Mouse (Mus musculus): ENCODE measurements around the gene Muc3. TPM values are rescaled to one million over a fixed set of nuclear protein-coding genes. Genes with fewer than 3 reads are reported as not detected.
A peak's percentile ranks its signal among the peaks of the same experiment; 100 is the strongest.

The Muc3 gene
- total and polyA plus RNA-seq, 2 experiments from 2014 or later, result not detected

DNA sequence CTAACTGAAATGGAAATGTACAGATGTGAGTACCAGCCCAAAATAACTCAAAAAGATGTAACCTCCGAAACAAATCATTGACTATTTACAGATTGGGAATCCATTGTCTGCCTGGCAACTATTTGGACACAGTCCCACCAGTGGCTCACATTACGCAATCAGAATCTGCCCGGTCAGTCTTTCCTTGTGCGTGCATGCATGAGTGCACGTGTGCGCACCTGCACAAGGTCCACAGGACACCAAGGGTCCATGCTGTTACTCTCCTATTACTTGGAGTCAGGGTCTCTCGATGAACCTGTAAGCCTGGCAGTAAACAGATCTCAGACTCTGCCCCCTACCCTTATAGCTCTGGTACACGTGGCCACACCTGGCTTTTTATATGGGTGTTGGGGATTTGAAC is 41.5 kb downstream of the Muc3 start:
- no peaks in the 10 kb centered on the region for H3K27me3 ChIP-seq (ENCODE audit: control insufficient read depth, insufficient read depth, low read length)
- H3K4me1 ChIP-seq (ENCODE audit: control insufficient read depth, insufficient read depth), result 0 out of 2 replicates have a peak, but pooled peaks cover 7% of the 10 kb centered on the region
- DNase-seq (ENCODE audit: low spot score) (no peak), ATAC-seq (ENCODE audit: insufficient read depth, low read depth) (no peak)
- peaks cover 9% of the 10 kb centered on the region for H3K36me3 ChIP-seq (replicated peaks; ENCODE audit: control insufficient read depth, insufficient read depth, low read length)
- H3K27ac ChIP-seq (ENCODE audit: low read depth), result no peak overlapping the region
- TF ChIP-seq EP300 (IDR thresholded peaks at IDR 0.05; ENCODE audit: low read depth) (no peak), CTCF (IDR thresholded peaks at IDR 0.05; ENCODE audit: low read depth) (no peak)
- no peak overlapping the region for H3K9ac ChIP-seq (replicated peaks; ENCODE audit: low read depth, low read length)
- H3K9me3 ChIP-seq (replicated peaks; ENCODE audit: control insufficient read depth, low read length), result no peaks in the 10 kb centered on the region
- no peak overlapping the region for H3K4me2 ChIP-seq (ENCODE audit: low read depth, low read length)
- H3K4me3 ChIP-seq (ENCODE audit: low read depth, low read length), result no peak overlapping the region
- 86% methylated on average over 8 of the region's 8 CpGs for WGBS

DNA sequence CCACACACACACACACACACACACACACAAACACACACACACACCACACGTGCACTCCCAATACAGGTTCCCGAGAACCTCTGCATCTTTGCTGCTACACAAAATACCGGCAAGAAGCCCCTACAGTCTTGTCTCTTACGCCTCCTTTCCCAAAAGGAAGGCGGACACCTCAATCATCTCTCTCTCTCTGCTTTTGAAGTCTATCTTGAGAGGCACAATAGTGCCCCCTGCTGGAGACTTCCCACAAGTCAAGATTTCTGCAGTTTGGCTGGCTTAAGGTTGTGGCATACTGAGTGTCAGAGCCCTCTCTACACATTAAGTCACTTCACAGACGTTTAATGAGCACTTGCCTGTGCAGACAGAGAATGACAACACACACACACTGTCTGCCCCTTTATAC is 42.1 kb downstream of the Muc3 start:
- Histone ChIP-seq H3K4me1 (ENCODE audit: control insufficient read depth, insufficient read depth) (0 out of 2 replicates have a peak, but pooled peaks cover 9% of the 10 kb centered on the region), H3K9me3 (replicated peaks; ENCODE audit: control insufficient read depth, low read length) (no peaks in the 10 kb centered on the region), H3K4me3 (ENCODE audit: low read depth, low read length) (no peak overlapping the region), H3K9ac (replicated peaks; ENCODE audit: low read depth, low read length) (no peak overlapping the region), H3K4me2 (ENCODE audit: low read depth, low read length) (peak overlapping the region; percentile 32), H3K27me3 (ENCODE audit: control insufficient read depth, insufficient read depth, low read length) (no peaks in the 10 kb centered on the region), H3K36me3 (replicated peaks; ENCODE audit: control insufficient read depth, insufficient read depth, low read length) (0 out of 2 replicates have a peak, but pooled peaks cover 5% of the 10 kb centered on the region), H3K27ac (ENCODE audit: low read depth) (no peak overlapping the region)
- DNase-seq (ENCODE audit: low spot score) (peak; percentile 67), ATAC-seq (ENCODE audit: insufficient read depth, low read depth) (peak; percentile 28; the same call in 1 of the 2 replicates)
- TF ChIP-seq EP300 (IDR thresholded peaks at IDR 0.05; ENCODE audit: low read depth), result no peak
- TF ChIP-seq CTCF (IDR thresholded peaks at IDR 0.05; ENCODE audit: low read depth), result peak; percentile 91
- WGBS, result 3% methylated on average over 6 of the region's 6 CpGs

DNA sequence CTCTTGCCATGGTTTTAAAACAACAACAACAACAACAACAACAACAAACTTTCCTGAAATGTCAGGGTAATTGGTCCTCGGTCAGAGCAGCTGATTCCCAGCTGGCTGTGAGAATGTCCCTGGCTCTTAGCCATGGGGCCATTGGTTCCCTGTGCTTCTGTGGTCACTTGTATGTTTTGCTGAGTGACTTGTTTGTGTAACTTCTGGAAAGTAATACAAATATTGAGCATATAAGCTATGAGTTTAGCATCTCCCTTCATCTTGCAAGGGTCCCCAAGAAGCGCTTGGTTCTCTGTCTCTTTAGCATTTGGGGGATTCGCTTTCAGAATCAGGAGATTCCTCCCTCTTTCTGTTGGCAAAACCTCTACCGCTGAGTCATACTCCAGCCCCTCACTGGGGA is 42.7 kb downstream of the Muc3 start:
- DNase-seq (ENCODE audit: low spot score), result no peak
- H3K4me3 ChIP-seq (ENCODE audit: low read depth, low read length), result no peak overlapping the region
- H3K27me3 ChIP-seq (ENCODE audit: control insufficient read depth, insufficient read depth, low read length), result no peaks in the 10 kb centered on the region

DNA sequence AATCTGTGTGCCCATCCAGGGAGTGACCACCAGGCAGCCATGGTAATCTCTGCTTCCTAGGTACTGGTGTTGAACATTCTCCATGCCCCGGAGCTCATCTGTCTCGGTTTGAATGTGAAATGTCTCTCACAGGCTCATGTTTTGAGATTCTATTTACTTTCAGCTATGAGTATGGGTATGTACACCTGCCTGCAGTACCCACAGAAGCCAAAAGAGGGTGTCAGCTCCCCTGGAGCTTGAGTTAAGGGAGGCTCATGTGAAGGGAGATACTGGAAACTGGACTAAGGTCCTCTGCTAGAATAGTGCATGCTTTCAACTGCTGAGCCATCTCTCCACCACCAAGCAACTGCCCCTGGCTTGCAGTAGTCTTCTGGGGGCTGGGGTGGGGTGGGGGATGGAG is 45.2 kb downstream of the Muc3 start:
- TF ChIP-seq CTCF (IDR thresholded peaks at IDR 0.05; ENCODE audit: low read depth), result no peak
- no peak for TF ChIP-seq EP300 (IDR thresholded peaks at IDR 0.05; ENCODE audit: low read depth)
- H3K4me3 ChIP-seq (ENCODE audit: low read depth, low read length), result no peak overlapping the region
- H3K9me3 ChIP-seq (replicated peaks; ENCODE audit: control insufficient read depth, low read length), result no peaks in the 10 kb centered on the region
- H3K36me3 ChIP-seq (replicated peaks; ENCODE audit: control insufficient read depth, insufficient read depth, low read length), result no peaks in the 10 kb centered on the region
- DNase-seq (ENCODE audit: low spot score) (no peak), ATAC-seq (ENCODE audit: insufficient read depth, low read depth) (no peak)
- H3K4me2 ChIP-seq (ENCODE audit: low read depth, low read length), result no peak overlapping the region
- no peak overlapping the region for H3K27ac ChIP-seq (ENCODE audit: low read depth)
- no peak overlapping the region for H3K9ac ChIP-seq (replicated peaks; ENCODE audit: low read depth, low read length)
- WGBS, result 89% methylated on average over 2 of the region's 2 CpGs
- H3K4me1 ChIP-seq (ENCODE audit: control insufficient read depth, insufficient read depth), result 0 out of 2 replicates have a peak, but pooled peaks cover 9% of the 10 kb centered on the region
- no peaks in the 10 kb centered on the region for H3K27me3 ChIP-seq (ENCODE audit: control insufficient read depth, insufficient read depth, low read length)

More for the DNA sequence above, 42.7 kb downstream of the Muc3 start:
- Histone ChIP-seq H3K27ac (ENCODE audit: low read depth) (no peak overlapping the region), H3K9ac (replicated peaks; ENCODE audit: low read depth, low read length) (no peak overlapping the region), H3K36me3 (replicated peaks; ENCODE audit: control insufficient read depth, insufficient read depth, low read length) (0 out of 2 replicates have a peak, but pooled peaks cover 5% of the 10 kb centered on the region), H3K4me2 (ENCODE audit: low read depth, low read length) (no peak overlapping the region), H3K4me1 (ENCODE audit: control insufficient read depth, insufficient read depth) (0 out of 2 replicates have a peak, but pooled peaks cover 9% of the 10 kb centered on the region), H3K9me3 (replicated peaks; ENCODE audit: control insufficient read depth, low read length) (no peaks in the 10 kb centered on the region)
- WGBS, result 62% methylated on average over 4 of the region's 4 CpGs
- no peak for ATAC-seq (ENCODE audit: insufficient read depth, low read depth)
- no peak for TF ChIP-seq EP300 (IDR thresholded peaks at IDR 0.05; ENCODE audit: low read depth)
- TF ChIP-seq CTCF (IDR thresholded peaks at IDR 0.05; ENCODE audit: low read depth), result no peak

DNA sequence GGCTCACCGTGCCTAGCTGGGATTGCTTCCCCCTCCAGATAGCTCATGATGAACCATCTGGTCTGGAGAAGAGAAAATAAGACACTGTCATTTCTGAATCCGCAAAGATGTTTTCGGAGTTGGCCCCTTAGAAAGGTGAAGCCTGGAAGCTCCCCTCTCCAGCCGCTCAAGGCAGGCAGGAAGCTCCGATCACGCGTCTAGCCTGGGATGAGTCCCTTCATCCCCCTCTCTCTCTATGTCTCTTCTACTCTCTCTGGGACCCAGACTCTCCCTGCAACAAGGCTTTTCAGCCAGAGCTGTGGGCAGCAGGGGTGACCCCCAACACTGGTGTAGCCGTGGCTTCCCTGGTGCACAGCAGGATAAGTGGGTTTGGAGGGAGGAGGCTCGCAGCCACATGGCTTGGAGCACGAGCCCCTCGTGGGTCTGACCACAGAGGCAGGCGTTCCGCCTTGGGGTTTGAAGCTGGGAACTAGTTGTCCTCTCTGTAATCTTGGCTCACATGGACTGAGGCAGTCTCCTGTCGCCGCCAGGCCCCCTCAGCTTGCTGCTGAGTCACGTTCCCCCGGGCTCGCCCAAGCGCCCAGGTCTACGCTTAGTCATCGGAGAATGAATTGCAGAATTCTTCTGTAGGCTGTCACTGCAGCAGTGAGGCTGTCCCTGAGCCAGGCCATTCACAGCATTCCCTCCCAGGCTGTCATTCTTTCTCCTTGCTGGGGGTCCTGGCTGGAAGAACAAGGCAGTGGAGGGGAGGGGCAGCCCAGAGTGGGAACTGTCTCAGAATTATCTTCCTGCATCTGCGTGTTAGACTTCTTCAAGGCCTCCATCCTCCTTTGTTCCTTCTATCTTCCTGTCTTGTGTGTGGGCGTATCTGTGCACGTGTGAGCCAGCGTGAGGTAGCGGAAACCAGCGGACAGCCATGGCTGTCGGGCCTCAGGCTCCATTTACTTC is 46.3 kb downstream of the Muc3 start:
- no peaks in the 10 kb centered on the region for H3K9me3 ChIP-seq (replicated peaks; ENCODE audit: control insufficient read depth, low read length)
- H3K36me3 ChIP-seq (replicated peaks; ENCODE audit: control insufficient read depth, insufficient read depth, low read length), result no peaks in the 10 kb centered on the region
- H3K27ac ChIP-seq (ENCODE audit: low read depth), result peak overlapping the region; percentile 48
- 0 out of 2 replicates have a peak, but pooled peaks cover 9% of the 10 kb centered on the region for H3K4me1 ChIP-seq (ENCODE audit: control insufficient read depth, insufficient read depth)
- peak overlapping the region; percentile 17; the same call in 1 of the 2 replicates for H3K4me2 ChIP-seq (ENCODE audit: low read depth, low read length)
- ATAC-seq (ENCODE audit: insufficient read depth, low read depth) (peak; percentile 75), DNase-seq (ENCODE audit: low spot score) (peak; percentile 73)
- 0 out of 2 replicates have a peak overlapping the region, but pooled peaks have one; percentile 33 for H3K9ac ChIP-seq (replicated peaks; ENCODE audit: low read depth, low read length)
- no peaks in the 10 kb centered on the region for H3K27me3 ChIP-seq (ENCODE audit: control insufficient read depth, insufficient read depth, low read length)
- no peak for TF ChIP-seq CTCF (IDR thresholded peaks at IDR 0.05; ENCODE audit: low read depth)
- peak; percentile 32; the same call in 1 of the 2 replicates for TF ChIP-seq EP300 (IDR thresholded peaks at IDR 0.05; ENCODE audit: low read depth)
- no peak overlapping the region for H3K4me3 ChIP-seq (ENCODE audit: low read depth, low read length)
- 43% methylated on average over 28 of the region's 28 CpGs for WGBS
